Mouse (Mus musculus) megakaryocyte, embryonic 14.5 days (primary cell): ENCODE data around the gene Smurf1.

ENCODE experiments used
- FLI1 ChIP-seq: IDR thresholded peaks from 2 replicates; pipeline ENCODE4 v1.6.1; 2012; ENCODE audit warnings: low read length, inconsistent platforms, mixed read lengths
- GATA1 ChIP-seq: IDR thresholded peaks from 3 replicates; pipeline ENCODE4 v1.6.1; 2012; ENCODE audit warnings: mixed read lengths, low read length, inconsistent platforms, borderline replicate concordance

DNA sequence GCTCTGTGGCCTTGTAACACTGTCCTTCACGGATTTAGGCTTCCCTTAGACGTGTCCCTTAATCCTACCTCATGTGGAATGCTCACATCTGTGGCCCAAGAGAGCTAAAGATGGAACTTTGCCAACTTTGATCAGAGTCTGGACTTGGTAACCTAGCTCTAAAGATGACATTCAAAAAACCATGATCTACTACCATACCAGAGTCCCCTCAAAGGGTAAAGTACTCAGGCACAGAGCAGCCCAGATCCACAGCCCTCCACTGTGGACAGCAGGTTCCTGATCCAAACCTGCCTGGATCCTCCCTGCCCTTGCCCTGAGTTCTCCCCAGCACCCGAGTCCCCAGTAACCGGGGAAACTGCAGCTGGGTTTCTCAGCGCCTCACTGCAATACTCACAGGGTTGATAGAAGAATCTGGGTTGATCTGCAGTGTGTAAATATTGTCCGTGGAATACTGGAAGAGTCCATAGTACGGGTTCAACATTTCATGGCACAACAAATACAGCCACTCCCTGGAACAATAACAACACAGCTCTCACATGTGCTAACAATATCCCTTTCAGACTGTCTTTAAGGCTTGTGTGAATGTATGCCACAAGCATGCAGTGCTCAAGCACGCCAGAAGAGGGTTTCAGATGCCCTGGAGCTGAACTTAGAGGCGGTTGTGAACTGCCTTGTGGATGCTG lies 79.5 kb downstream of the Smurf1 start:
- no peak for TF ChIP-seq FLI1
- TF ChIP-seq GATA1, result no peak
